In genomic region chr6:86400972-86401371, GRCm38 (mm10) we compare ENCODE assay signal across 8 mouse cellular contexts. TPM values are rescaled to one million over a fixed set of nuclear protein-coding genes. Genes with fewer than 3 reads are reported as not detected.
A peak's percentile ranks its signal among the peaks of the same experiment; 100 is the strongest.
DNase-seq lines count a peak whose midpoint lies in the region; ATAC-seq and TF ChIP-seq lines count a peak whose summit lies in the region.

No protein-coding gene starts in this region.

- H3K9me3 ChIP-seq in ES-E14 (ENCODE audit: control insufficient read depth, insufficient read depth, low read depth, low read length) = no peaks in the 10 kb centered on the region
- H3K9me3 ChIP-seq in forebrain, embryonic 12.5 days = no peaks in the 10 kb centered on the region

- peak overlapping the region; percentile 32 for H3K4me2 ChIP-seq in forebrain, embryonic 12.5 days

- in situ Hi-C loops in ES-E14 (cut with MboI; ENCODE audit: low sequenced_read_pairs in 2 of 2, unreplicated experiment in 2 of 2) = no loop called here

- H3K4me1 ChIP-seq in ES-E14 (ENCODE audit: control insufficient read depth in 2 of 2, insufficient read depth in 2 of 2, low read length in 2 of 2, poor library complexity in 1 of 2) = 0 out of 4 replicates have a peak, but pooled peaks cover 0 to 2% of the 10 kb centered on the region in 2 experiments
- H3K4me1 ChIP-seq in forebrain, embryonic 12.5 days = peaks cover 17% of the 10 kb centered on the region

- no peaks in the 10 kb centered on the region for H3K36me3 ChIP-seq in ES-E14 (ENCODE audit: control insufficient read depth, insufficient read depth, low read length, poor library complexity, severe bottlenecking)
- no peaks in the 10 kb centered on the region for H3K36me3 ChIP-seq in forebrain, embryonic 12.5 days (replicated peaks)

- peak overlapping the region in 1 of 2 experiments; percentile 12; a peak in 1 of 4 replicates for H3K4me3 ChIP-seq in ES-E14 (ENCODE audit: insufficient read depth in 1 of 2, low read depth in 1 of 2, low read length in 2 of 2, poor library complexity in 1 of 2, severe bottlenecking in 1 of 2)
- no peak overlapping the region; the same call in 1 of the 2 replicates for H3K4me3 ChIP-seq in forebrain, embryonic 12.5 days (replicated peaks)

- intact Hi-C loops in heart, postnatal 10 days (cut with DNase I) = loop anchor here (1.0 to 2.0 kb wide), 3 partner anchors 37 to 274 kb away; no protein-coding TSS in a partner anchor

- 6% methylated on average over 9 of the region's 9 CpGs for WGBS in forebrain, embryonic 12.5 days

- H3K9ac ChIP-seq in ES-E14 (ENCODE audit: insufficient read depth, low read depth, low read length, poor library complexity, severe bottlenecking) = no peak overlapping the region
- H3K9ac ChIP-seq in forebrain, embryonic 12.5 days = no peak overlapping the region

- 0 out of 2 replicates have a peak, but pooled peaks cover 4% of the 10 kb centered on the region for H3K27me3 ChIP-seq in forebrain, embryonic 12.5 days

- no peak for ATAC-seq in forebrain, embryonic 12.5 days (ENCODE audit: low FRiP score)

- DNase-seq in ES-E14 (ENCODE audit: low read depth, low spot score) = peak; percentile 72
- DNase-seq in brain, adult 2 months (ENCODE audit: low read depth, low spot score) = peak; percentile 82
- peak; percentile 84 to 85 for DNase-seq in heart, postnatal 10 days
- DNase-seq in kidney, postnatal 36 days = peak; percentile 89 to 92
- peak; percentile 89 for DNase-seq in lung, postnatal 10 days
- peak; percentile 85 for DNase-seq in retina, embryonic 14.5 days (ENCODE audit: low spot score)
- peak; percentile 78 to 81 for DNase-seq in thymus, postnatal 36 days

- H3K27ac ChIP-seq in ES-E14 (ENCODE audit: insufficient read depth, low read depth, low read length, poor library complexity, severe bottlenecking) = no peak overlapping the region
- H3K27ac ChIP-seq in forebrain, embryonic 12.5 days = no peak overlapping the region

TF ChIP-seq in ES-E14, 5 proteins besides CTCF, POLR2A, EP300 and RAD21:
- TF ChIP-seq ZC3H11A (IDR thresholded peaks at IDR 0.05; ENCODE audit: borderline replicate concordance, low read depth, low read length) (peak; percentile 77; the same call in 1 of the 2 replicates), HCFC1 (IDR thresholded peaks at IDR 0.05; ENCODE audit: borderline replicate concordance, insufficient read depth, low read length) (0 out of 2 replicates have a peak, but pooled peaks have one; percentile 39), ZNF384 (IDR thresholded peaks at IDR 0.05; ENCODE audit: low read depth, low read length) (no peak)

RNA-seq across cellular contexts. Expression of gene Tia1, which starts 3.0 kb away (rescaled TPM):
- 46.1 and 70.9 TPM in 2 replicates for total RNA-seq in ES-E14 (2012; rRNA removed)
- polyA plus RNA-seq in forebrain, embryonic 12.5 days (2016; fragmentation: Nextera tagmentation; extraction: Ambion mirVana) = 337 and 341 TPM in 2 replicates
- 10 to 100 TPM; 43.1 to 54.0 TPM for total RNA-seq in heart, postnatal 10 days (2021)

RNA-seq across cellular contexts. Expression of gene Pcyox1, which starts 4.0 kb away (rescaled TPM):
- 41.5 and 58.5 TPM in 2 replicates for total RNA-seq in ES-E14 (2012; rRNA removed)
- 99.8 and 106 TPM in 2 replicates for polyA plus RNA-seq in forebrain, embryonic 12.5 days (2016; fragmentation: Nextera tagmentation; extraction: Ambion mirVana)
- total RNA-seq in heart, postnatal 10 days (2021) = 10 to 100 TPM; 62.8 to 70.7 TPM

RNA-seq across cellular contexts. Expression of gene Gm44790, which starts 25.5 kb away (rescaled TPM):
- 0.31 and 3.3 TPM in 2 replicates for total RNA-seq in ES-E14 (2012; rRNA removed)
- not detected in 2 replicates for polyA plus RNA-seq in forebrain, embryonic 12.5 days (2016; fragmentation: Nextera tagmentation; extraction: Ambion mirVana)
- total RNA-seq in heart, postnatal 10 days (2021) = under 1 TPM in 1 of 2 experiments, not detected in 1; 0.93 TPM

RNA-seq across cellular contexts. Expression of gene Snrpg, which starts 29.9 kb away (rescaled TPM):
- total RNA-seq in ES-E14 (2012; rRNA removed) = 672 and 786 TPM in 2 replicates
- polyA plus RNA-seq in forebrain, embryonic 12.5 days (2016; fragmentation: Nextera tagmentation; extraction: Ambion mirVana) = 641 and 720 TPM in 2 replicates
- total RNA-seq in heart, postnatal 10 days (2021) = 10 to 100 TPM; 64.9 to 74.6 TPM

RNA-seq across cellular contexts. Expression of gene Fam136a, which starts 35.5 kb away (rescaled TPM):
- 100 and 116 TPM in 2 replicates for total RNA-seq in ES-E14 (2012; rRNA removed)
- polyA plus RNA-seq in forebrain, embryonic 12.5 days (2016; fragmentation: Nextera tagmentation; extraction: Ambion mirVana) = 118 and 131 TPM in 2 replicates
- total RNA-seq in heart, postnatal 10 days (2021) = 10 to 100 TPM; 26.4 to 31.3 TPM
